ENCODE assay signal across 11 mouse cellular contexts in the genomic region with DNA sequence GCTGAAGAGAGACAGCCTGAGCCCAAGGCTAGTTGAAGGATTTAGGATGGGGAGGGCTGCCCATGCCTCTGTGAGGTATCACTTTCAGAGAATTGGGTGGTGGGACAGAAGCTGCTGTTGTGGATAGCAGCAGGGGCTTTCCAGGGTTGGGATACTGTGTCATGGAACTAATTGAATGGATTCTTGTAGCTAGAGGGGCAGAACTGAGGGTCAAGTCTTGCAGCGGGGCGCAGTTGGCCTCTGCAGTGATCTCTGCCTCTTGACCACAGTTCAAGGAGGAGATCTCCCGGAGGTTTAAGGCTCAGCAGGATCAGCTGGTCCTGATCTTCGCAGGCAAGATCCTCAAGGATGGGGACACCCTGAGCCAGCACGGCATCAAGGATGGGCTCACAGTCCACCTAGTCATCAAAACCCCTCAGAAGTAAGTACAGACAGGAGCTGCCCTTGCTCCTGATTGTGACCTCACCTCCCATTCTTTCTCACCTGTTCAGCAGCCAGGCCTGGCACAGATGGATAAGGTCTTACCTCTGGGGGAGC. TPM values are rescaled to one million over a fixed set of nuclear protein-coding genes. Genes with fewer than 3 reads are reported as not detected.
DNase-seq lines count a peak whose midpoint lies in the region; ATAC-seq and TF ChIP-seq lines count a peak whose summit lies in the region.
"Had no signal": no experiment of that assay in that cellular context is flagged by ENCODE, and none has a peak within 500 bp of the region (broad histone marks: within the 10 kb centered on the region; RNA-seq: fewer than 3 reads in every experiment).

No protein-coding gene starts in this region.

- TF ChIP-seq CTCF in liver, postnatal 0 days (IDR thresholded peaks at IDR 0.05; ENCODE audit: low read depth) = no peak

- H3K4me2 ChIP-seq in heart, embryonic 11.5 days = peak overlapping the region; percentile 87; the same call in 1 of the 2 replicates
- no peak overlapping the region for H3K4me2 ChIP-seq in liver, postnatal 0 days (ENCODE audit: low read depth, low read length)

- in situ Hi-C loops in ES-E14 (cut with MboI; ENCODE audit: low sequenced_read_pairs in 2 of 2, unreplicated experiment in 2 of 2) = no loop called here

- WGBS in heart, embryonic 11.5 days (ENCODE audit: insufficient replicate concordance) = 91% methylated on average over 5 of the region's 5 CpGs
- WGBS in hindbrain, embryonic 10.5 days = 84% methylated on average over 5 of the region's 5 CpGs
- WGBS in liver, postnatal 0 days (ENCODE audit: insufficient replicate concordance) = 95% methylated on average over 5 of the region's 5 CpGs

- no peak for DNase-seq in heart, postnatal 10 days
- no peak for DNase-seq in ES-E14 (ENCODE audit: low read depth, low spot score)
- no peak for DNase-seq in hindbrain, embryonic 10.5 days (ENCODE audit: low spot score)
- DNase-seq in liver, postnatal 0 days = no peak
- no peak for DNase-seq in left cerebral cortex, postnatal 14 days (ENCODE audit: low spot score in 2 of 2)
- DNase-seq in urinary bladder, postnatal 25 days (ENCODE audit: low spot score) = no peak
- no peak for DNase-seq in embryo, embryonic 10 days (ENCODE audit: low spot score)
- DNase-seq: gastrocnemius, postnatal 25 days had no signal

- no peaks in the 10 kb centered on the region for H3K9me3 ChIP-seq in heart, embryonic 11.5 days (replicated peaks; ENCODE audit: control insufficient read depth, low read length)
- H3K9me3 ChIP-seq in ES-E14 (ENCODE audit: control insufficient read depth, insufficient read depth, low read depth, low read length) = no peaks in the 10 kb centered on the region
- no peaks in the 10 kb centered on the region for H3K9me3 ChIP-seq in hindbrain, embryonic 10.5 days
- H3K9me3 ChIP-seq in liver, postnatal 0 days (ENCODE audit: low read length) = no peaks in the 10 kb centered on the region

- TF ChIP-seq EP300 in liver, postnatal 0 days (IDR thresholded peaks at IDR 0.05; ENCODE audit: low read depth) = no peak

- no peak for ATAC-seq in heart, embryonic 11.5 days (replicated peaks; ENCODE audit: insufficient number of reproducible peaks, low FRiP score, low TSS enrichment)
- ATAC-seq in liver, postnatal 0 days = no peak

- intact Hi-C loops in heart, postnatal 10 days (cut with DNase I) = no loop called here
- intact Hi-C loops in left cerebral cortex, postnatal 14 days (cut with DNase I) = no loop called here

- H3K27me3 ChIP-seq in heart, embryonic 11.5 days (ENCODE audit: control insufficient read depth, insufficient read depth, low read length) = no peaks in the 10 kb centered on the region
- no peaks in the 10 kb centered on the region for H3K27me3 ChIP-seq in hindbrain, embryonic 10.5 days (ENCODE audit: insufficient read depth, poor library complexity, severe bottlenecking)
- H3K27me3 ChIP-seq in liver, postnatal 0 days (ENCODE audit: insufficient read depth, low read length) = no peaks in the 10 kb centered on the region

- H3K36me3 ChIP-seq in heart, embryonic 11.5 days (ENCODE audit: control insufficient read depth, insufficient read depth, low read length) = peaks cover 33% of the 10 kb centered on the region
- H3K36me3 ChIP-seq in ES-E14 (ENCODE audit: control insufficient read depth, insufficient read depth, low read length, poor library complexity, severe bottlenecking) = peaks cover 38% of the 10 kb centered on the region
- H3K36me3 ChIP-seq in hindbrain, embryonic 10.5 days = peaks cover 51% of the 10 kb centered on the region
- H3K36me3 ChIP-seq in liver, postnatal 0 days (replicated peaks; ENCODE audit: insufficient read depth, low read length) = peaks cover 32% of the 10 kb centered on the region

- H3K4me3 ChIP-seq in heart, embryonic 11.5 days (ENCODE audit: low read depth, low read length) = peak overlapping the region; percentile 80; the same call in 1 of the 2 replicates
- H3K4me3 ChIP-seq in ES-E14 (ENCODE audit: insufficient read depth in 1 of 2, low read depth in 1 of 2, low read length in 2 of 2, poor library complexity in 1 of 2, severe bottlenecking in 1 of 2) = peak overlapping the region in 1 of 2 experiments; percentile 83; a peak in 3 of 4 replicates
- H3K4me3 ChIP-seq in hindbrain, embryonic 10.5 days = peak overlapping the region; percentile 93
- H3K4me3 ChIP-seq in liver, postnatal 0 days (ENCODE audit: low read depth, low read length) = no peak overlapping the region

- peaks cover 14% of the 10 kb centered on the region for H3K4me1 ChIP-seq in heart, embryonic 11.5 days (ENCODE audit: control insufficient read depth, insufficient read depth, low read length)
- H3K4me1 ChIP-seq in ES-E14 (ENCODE audit: control insufficient read depth in 2 of 2, insufficient read depth in 2 of 2, low read length in 2 of 2, poor library complexity in 1 of 2) = peaks cover 0 to 16% of the 10 kb centered on the region in 2 experiments; a peak in 3 of 4 replicates
- peaks cover 45% of the 10 kb centered on the region for H3K4me1 ChIP-seq in hindbrain, embryonic 10.5 days (replicated peaks)
- H3K4me1 ChIP-seq in liver, postnatal 0 days (ENCODE audit: insufficient read depth) = peaks cover 19% of the 10 kb centered on the region

- no peak overlapping the region for H3K27ac ChIP-seq in heart, embryonic 11.5 days (ENCODE audit: low read depth, low read length)
- H3K27ac ChIP-seq in ES-E14 (ENCODE audit: insufficient read depth, low read depth, low read length, poor library complexity, severe bottlenecking) = no peak overlapping the region
- peak overlapping the region; percentile 57 for H3K27ac ChIP-seq in hindbrain, embryonic 10.5 days
- no peak overlapping the region for H3K27ac ChIP-seq in liver, postnatal 0 days (ENCODE audit: low read depth)

- H3K9ac ChIP-seq in heart, embryonic 11.5 days (ENCODE audit: low read depth, low read length) = no peak overlapping the region
- peak overlapping the region; percentile 37; the same call in 1 of the 2 replicates for H3K9ac ChIP-seq in ES-E14 (ENCODE audit: insufficient read depth, low read depth, low read length, poor library complexity, severe bottlenecking)
- H3K9ac ChIP-seq in liver, postnatal 0 days (replicated peaks) = peak overlapping the region; percentile 92

TF ChIP-seq in ES-E14, 5 proteins besides CTCF, POLR2A, EP300 and RAD21:
- TF ChIP-seq CHD2 (IDR thresholded peaks at IDR 0.05; ENCODE audit: low read depth, low read length) (no peak), HCFC1 (IDR thresholded peaks at IDR 0.05; ENCODE audit: borderline replicate concordance, insufficient read depth, low read length) (no peak), ZNF384 (IDR thresholded peaks at IDR 0.05; ENCODE audit: low read depth, low read length) (no peak), MAFK (IDR thresholded peaks at IDR 0.05; ENCODE audit: insufficient read depth, low read depth, low read length) (no peak), ZC3H11A (IDR thresholded peaks at IDR 0.05; ENCODE audit: borderline replicate concordance, low read depth, low read length) (no peak)

RNA-seq across cellular contexts. Expression of gene Ubqln4, which starts 1.6 kb away (rescaled TPM):
- 48.8 and 49.5 TPM in 2 replicates for polyA plus RNA-seq in heart, embryonic 11.5 days (2014; fragmentation: Nextera tagmentation; extraction: Ambion mirVana)
- total RNA-seq in heart, postnatal 10 days (2021) = 10 to 100 TPM; 56.5 to 57.2 TPM
- 103 and 135 TPM in 2 replicates for total RNA-seq in ES-E14 (2012; rRNA removed)
- 69.0 and 72.5 TPM in 2 replicates for polyA plus RNA-seq in hindbrain, embryonic 10.5 days (2016; fragmentation: Nextera tagmentation; extraction: Ambion mirVana)
- polyA plus RNA-seq in liver, postnatal 0 days (2015; fragmentation: Nextera tagmentation; extraction: Ambion mirVana) = 12.5 and 13.5 TPM in 2 replicates
- 10 to 100 TPM; 91.2 to 91.6 TPM for total RNA-seq in left cerebral cortex, postnatal 14 days (2021)

RNA-seq across cellular contexts. Expression of gene Lamtor2, which starts 2.3 kb away (rescaled TPM):
- 86.9 and 110 TPM in 2 replicates for polyA plus RNA-seq in heart, embryonic 11.5 days (2014; fragmentation: Nextera tagmentation; extraction: Ambion mirVana)
- total RNA-seq in heart, postnatal 10 days (2021) = 10 to 100 TPM; 87.3 to 94.0 TPM
- 108 and 112 TPM in 2 replicates for total RNA-seq in ES-E14 (2012; rRNA removed)
- 173 and 180 TPM in 2 replicates for polyA plus RNA-seq in hindbrain, embryonic 10.5 days (2016; fragmentation: Nextera tagmentation; extraction: Ambion mirVana)
- polyA plus RNA-seq in liver, postnatal 0 days (2015; fragmentation: Nextera tagmentation; extraction: Ambion mirVana) = 104 and 106 TPM in 2 replicates
- total RNA-seq in left cerebral cortex, postnatal 14 days (2021) = 100 to 1,000 TPM; 108 to 109 TPM

RNA-seq across cellular contexts. Expression of gene Rab25, which starts 7.0 kb away (rescaled TPM):
- polyA plus RNA-seq in heart, embryonic 11.5 days (2014; fragmentation: Nextera tagmentation; extraction: Ambion mirVana) = 0.21 TPM in 1 of 2 replicates, not detected in the other
- total RNA-seq in heart, postnatal 10 days (2021) = not detected
- total RNA-seq in ES-E14 (2012; rRNA removed) = 2.1 and 4.0 TPM in 2 replicates
- polyA plus RNA-seq in hindbrain, embryonic 10.5 days (2016; fragmentation: Nextera tagmentation; extraction: Ambion mirVana) = 2.1 and 2.9 TPM in 2 replicates
- 0.13 and 0.29 TPM in 2 replicates for polyA plus RNA-seq in liver, postnatal 0 days (2015; fragmentation: Nextera tagmentation; extraction: Ambion mirVana)
- not detected for total RNA-seq in left cerebral cortex, postnatal 14 days (2021)
- total RNA-seq: adrenal gland, adult 18-20 months; gastrocnemius, postnatal 25 days; layer of hippocampus, adult 18-20 months had no signal

RNA-seq across cellular contexts. Expression of gene Ssr2, which starts 20.5 kb away (rescaled TPM):
- polyA plus RNA-seq in heart, embryonic 11.5 days (2014; fragmentation: Nextera tagmentation; extraction: Ambion mirVana) = 206 and 229 TPM in 2 replicates
- total RNA-seq in heart, postnatal 10 days (2021) = 100 to 1,000 TPM; 127 to 130 TPM
- 827 and 1,221 TPM in 2 replicates for total RNA-seq in ES-E14 (2012; rRNA removed)
- 207 and 220 TPM in 2 replicates for polyA plus RNA-seq in hindbrain, embryonic 10.5 days (2016; fragmentation: Nextera tagmentation; extraction: Ambion mirVana)
- polyA plus RNA-seq in liver, postnatal 0 days (2015; fragmentation: Nextera tagmentation; extraction: Ambion mirVana) = 141 and 155 TPM in 2 replicates
- 100 to 1,000 TPM; 114 to 123 TPM for total RNA-seq in left cerebral cortex, postnatal 14 days (2021)

RNA-seq across cellular contexts. Expression of gene Mex3a, which starts 22.9 kb away (rescaled TPM):
- polyA plus RNA-seq in heart, embryonic 11.5 days (2014; fragmentation: Nextera tagmentation; extraction: Ambion mirVana) = 16.5 and 16.9 TPM in 2 replicates
- total RNA-seq in heart, postnatal 10 days (2021) = 1 to 10 TPM; 3.4 to 6.3 TPM
- 24.9 and 29.8 TPM in 2 replicates for total RNA-seq in ES-E14 (2012; rRNA removed)
- 30.7 and 31.0 TPM in 2 replicates for polyA plus RNA-seq in hindbrain, embryonic 10.5 days (2016; fragmentation: Nextera tagmentation; extraction: Ambion mirVana)
- polyA plus RNA-seq in liver, postnatal 0 days (2015; fragmentation: Nextera tagmentation; extraction: Ambion mirVana) = 0.37 and 0.51 TPM in 2 replicates
- total RNA-seq in left cerebral cortex, postnatal 14 days (2021) = 1 to 10 TPM; 3.3 to 4.2 TPM
